Mouse (Mus musculus): ENCODE results near the gene Cdc26.

The Cdc26 gene

GRCm38 (mm10) chr4:62360088-62360804, 48.2 kb downstream of the Cdc26 start, which contains the start of the genes Fkbp15 and Slc31a1:
Gene Fkbp15 (minus strand): TSS chr4:62360548.
Gene Slc31a1 (plus strand): TSS chr4:62360727.
- DNase-seq, result peak; percentile 98

GRCm38 (mm10) chr4:62359256-62359775, 49.1 kb downstream of the Cdc26 start:
- no peak for DNase-seq

- no peak for DNase-seq
These were observed 50.8 kb downstream of the Cdc26 start for GRCm38 (mm10) chr4:62357631-62358148.

- no peak for DNase-seq
These were observed 59.1 kb downstream of the Cdc26 start for GRCm38 (mm10) chr4:62349371-62349770.

GRCm38 (mm10) chr4:62348329-62348705, 60.1 kb downstream of the Cdc26 start:
- DNase-seq, result no peak

GRCm38 (mm10) chr4:62347605-62348328, 60.7 kb downstream of the Cdc26 start:
- peak; percentile 25 for DNase-seq

- no peak for DNase-seq
These were observed 62.6 kb downstream of the Cdc26 start for GRCm38 (mm10) chr4:62345827-62346226.

- no peak for DNase-seq
These were observed 64.4 kb downstream of the Cdc26 start for GRCm38 (mm10) chr4:62344000-62344399.

- no peak for DNase-seq
These were observed 69.9 kb downstream of the Cdc26 start for GRCm38 (mm10) chr4:62338536-62338935.

Data from kidney, adult 11 months (tissue).